Mouse (Mus musculus) CH12F3 (cell line): ENCODE data around the gene Phykpl.

Experiments
- in situ Hi-C: fragments of 300-500 bp; cut with MboI; formaldehyde crosslinking; loops from 2 replicates; pipeline ENCODE4 v1.14.3; 2020; ENCODE audit warnings: low sequenced_read_pairs

The Phykpl gene

GRCm38 (mm10) chr11:51638497-51638896, 53.9 kb downstream of the Phykpl start:
- in situ Hi-C loops = no loop called here

- in situ Hi-C loops = no loop called here
Measured at GRCm38 (mm10) chr11:51640748-51641147, 56.2 kb downstream of the Phykpl start.

- in situ Hi-C loops = no loop called here
Measured at GRCm38 (mm10) chr11:51643202-51643601, 58.6 kb downstream of the Phykpl start.

GRCm38 (mm10) chr11:51643761-51644160, 59.2 kb downstream of the Phykpl start:
- in situ Hi-C loops = no loop called here

- in situ Hi-C loops = no loop called here
Measured at GRCm38 (mm10) chr11:51644217-51644616, 59.7 kb downstream of the Phykpl start.

GRCm38 (mm10) chr11:51645293-51645692, 60.7 kb downstream of the Phykpl start:
- in situ Hi-C loops = no loop called here

- in situ Hi-C loops = no loop called here
Measured at GRCm38 (mm10) chr11:51646245-51646644, 61.7 kb downstream of the Phykpl start.

GRCm38 (mm10) chr11:51646751-51647667, 62.5 kb downstream of the Phykpl start:
- in situ Hi-C loops = no loop called here

- in situ Hi-C loops = no loop called here
Measured at GRCm38 (mm10) chr11:51648566-51648965, 64.0 kb downstream of the Phykpl start.

GRCm38 (mm10) chr11:51649111-51649888, 64.7 kb downstream of the Phykpl start:
- in situ Hi-C loops = no loop called here

GRCm38 (mm10) chr11:51649889-51650199, 65.3 kb downstream of the Phykpl start:
- in situ Hi-C loops = no loop called here

- in situ Hi-C loops = no loop called here
Measured at GRCm38 (mm10) chr11:51650261-51650660, 65.7 kb downstream of the Phykpl start.

- in situ Hi-C loops = no loop called here
Measured at GRCm38 (mm10) chr11:51650691-51651515, 66.3 kb downstream of the Phykpl start, which contains the start of the genes N4bp3 and D930048N14Rik. Gene N4bp3 (minus strand): TSS chr11:51650842. Gene D930048N14Rik (plus strand): TSS chr11:51650954.

GRCm38 (mm10) chr11:51652889-51653418, 68.4 kb downstream of the Phykpl start:
- in situ Hi-C loops = no loop called here

GRCm38 (mm10) chr11:51653736-51654135, 69.2 kb downstream of the Phykpl start:
- in situ Hi-C loops = no loop called here
